Mouse (Mus musculus) kidney, embryonic 15.5 days (tissue): ENCODE measurements around the gene Ggt6. TPM values are rescaled to one million over a fixed set of nuclear protein-coding genes. Genes with fewer than 3 reads are reported as not detected.

ENCODE experiments used
- ATAC-seq: fragments of 200-750 bp; cut with Nextera tagmentation; replicated peaks from 2 replicates; pipeline ENCODE4 v1.8.0; 2017; ENCODE audit warnings: moderate TSS enrichment; ENCODE audit not compliant: low FRiP score
- H3K27ac ChIP-seq: fragments of 300-500 bp; sonication (generic); 2 replicates; pipeline ENCODE4 v1.5.1; 2015; ENCODE audit warnings: mild to moderate bottlenecking, inconsistent platforms
- H3K27me3 ChIP-seq: fragments of 300-500 bp; sonication (generic); 2 replicates; pipeline ENCODE4 v1.6.1; 2015; ENCODE audit warnings: inconsistent platforms
- H3K36me3 ChIP-seq: fragments of 300-500 bp; sonication (generic); 2 replicates; pipeline ENCODE4 v1.6.1; 2015; ENCODE audit warnings: inconsistent platforms
- H3K4me1 ChIP-seq: fragments of 300-500 bp; sonication (generic); 2 replicates; pipeline ENCODE4 v1.6.1; 2015; ENCODE audit warnings: inconsistent platforms
- H3K4me2 ChIP-seq: fragments of 300-500 bp; sonication (generic); 2 replicates; pipeline ENCODE4 v1.6.1; 2015; ENCODE audit warnings: moderate library complexity, mild to moderate bottlenecking, inconsistent platforms
- H3K4me3 ChIP-seq: fragments of 300-500 bp; sonication (generic); replicated peaks from 2 replicates; pipeline ENCODE4 v1.5.1; 2015; ENCODE audit warnings: mild to moderate bottlenecking, inconsistent platforms
- H3K9ac ChIP-seq: fragments of 300-500 bp; sonication (generic); 2 replicates; pipeline ENCODE4 v1.6.1; 2015; ENCODE audit warnings: mild to moderate bottlenecking, inconsistent platforms
- H3K9me3 ChIP-seq: fragments of 300-500 bp; sonication (generic); replicated peaks from 2 replicates; pipeline ENCODE4 v1.6.1; 2016; ENCODE audit warnings: inconsistent platforms
- WGBS: fragments of 180-500 bp; shearing (Covaris S2); methylation state at CpG from one replicate; pipeline ENCODE4 v1.1.7; 2015; ENCODE audit warnings: mixed read lengths; 5-methylcytosine and 5-hydroxymethylcytosine counted together
- polyA plus RNA-seq: library from polyadenylated mRNA; unstranded; fragments of >200 nt; fragmentation: Nextera tagmentation; extraction: Ambion mirVana; gene quantifications from 2 replicates; pipeline ENCODE4 v1.2.1, GENCODE M21; 2015

Ggt6 gene
- polyA plus RNA-seq, 1 experiment from 2014 or later, result 0.87 TPM

- no peak overlapping the region for H3K27ac ChIP-seq
- no peaks in the 10 kb centered on the region for H3K9me3 ChIP-seq
- H3K9ac ChIP-seq, result no peak overlapping the region
- H3K4me1 ChIP-seq, result peaks cover 14% of the 10 kb centered on the region
- H3K36me3 ChIP-seq, result peaks cover 94% of the 10 kb centered on the region
- no peak for ATAC-seq
- no peak overlapping the region for H3K4me3 ChIP-seq
- WGBS, result 90% methylated on average over 6 of the region's 6 CpGs
- H3K27me3 ChIP-seq, result no peaks in the 10 kb centered on the region
- no peak overlapping the region for H3K4me2 ChIP-seq
Measured at GRCm38 (mm10) chr11:72446311-72447105, 11.2 kb downstream of the Ggt6 start.

GRCm38 (mm10) chr11:72447475-72447874 is 12.1 kb downstream of the Ggt6 start:
- H3K9me3 ChIP-seq, result no peaks in the 10 kb centered on the region
- WGBS, result 83% methylated on average over 8 of the region's 8 CpGs
- ATAC-seq, result no peak
- no peaks in the 10 kb centered on the region for H3K27me3 ChIP-seq
- no peak overlapping the region for H3K9ac ChIP-seq
- peaks cover 100% of the 10 kb centered on the region for H3K36me3 ChIP-seq
- no peak overlapping the region for H3K4me3 ChIP-seq
- H3K4me2 ChIP-seq, result no peak overlapping the region
- H3K27ac ChIP-seq, result no peak overlapping the region
- H3K4me1 ChIP-seq, result peaks cover 7% of the 10 kb centered on the region

- Histone ChIP-seq H3K36me3 (peaks cover 60% of the 10 kb centered on the region), H3K4me3 (no peak overlapping the region), H3K9ac (no peak overlapping the region), H3K9me3 (no peaks in the 10 kb centered on the region), H3K4me2 (no peak overlapping the region), H3K27me3 (no peaks in the 10 kb centered on the region), H3K27ac (0 out of 2 replicates have a peak overlapping the region, but pooled peaks have one; percentile 22), H3K4me1 (peaks cover 8% of the 10 kb centered on the region; the same call in 1 of the 2 replicates)
- ATAC-seq, result no peak
- 85% methylated on average over 3 of the region's 3 CpGs for WGBS
Measured at GRCm38 (mm10) chr11:72452140-72452665, 16.9 kb downstream of the Ggt6 start.

GRCm38 (mm10) chr11:72453105-72453953 is 18.0 kb downstream of the Ggt6 start:
- Histone ChIP-seq H3K36me3 (peaks cover 49% of the 10 kb centered on the region), H3K4me1 (peaks cover 14% of the 10 kb centered on the region; the same call in 1 of the 2 replicates), H3K27me3 (no peaks in the 10 kb centered on the region), H3K9me3 (no peaks in the 10 kb centered on the region), H3K4me2 (no peak overlapping the region), H3K4me3 (no peak overlapping the region), H3K27ac (peak overlapping the region; percentile 22; the same call in 1 of the 2 replicates), H3K9ac (no peak overlapping the region; the same call in 1 of the 2 replicates)
- 47% methylated on average over 15 of the region's 15 CpGs for WGBS
- ATAC-seq, result no peak

- no peak overlapping the region for H3K4me2 ChIP-seq
- H3K9ac ChIP-seq, result no peak overlapping the region
- peaks cover 20% of the 10 kb centered on the region; the same call in 1 of the 2 replicates for H3K4me1 ChIP-seq
- no peak for ATAC-seq
- H3K4me3 ChIP-seq, result no peak overlapping the region
- H3K27ac ChIP-seq, result no peak overlapping the region
- H3K9me3 ChIP-seq, result no peaks in the 10 kb centered on the region
- H3K36me3 ChIP-seq, result peaks cover 25% of the 10 kb centered on the region
- no peaks in the 10 kb centered on the region for H3K27me3 ChIP-seq
- 70% methylated on average over 5 of the region's 5 CpGs for WGBS
Measured at GRCm38 (mm10) chr11:72455694-72456093, 20.4 kb downstream of the Ggt6 start.

- Histone ChIP-seq H3K27me3 (no peaks in the 10 kb centered on the region), H3K4me3 (no peak overlapping the region), H3K9me3 (no peaks in the 10 kb centered on the region), H3K27ac (peak overlapping the region; percentile 68; the same call in 1 of the 2 replicates), H3K36me3 (peaks cover 2% of the 10 kb centered on the region; the same call in 1 of the 2 replicates), H3K4me1 (peaks cover 20% of the 10 kb centered on the region), H3K4me2 (no peak overlapping the region), H3K9ac (no peak overlapping the region)
- WGBS, result 60% methylated on average over 12 of the region's 12 CpGs
- peak; percentile 63 for ATAC-seq
Measured at GRCm38 (mm10) chr11:72457995-72458496, 22.7 kb downstream of the Ggt6 start.

GRCm38 (mm10) chr11:72458502-72458901 is 23.2 kb downstream of the Ggt6 start:
- Histone ChIP-seq H3K4me1 (peaks cover 18% of the 10 kb centered on the region), H3K9ac (no peak overlapping the region), H3K27ac (peak overlapping the region; percentile 68), H3K36me3 (no peaks in the 10 kb centered on the region), H3K27me3 (no peaks in the 10 kb centered on the region), H3K9me3 (no peaks in the 10 kb centered on the region), H3K4me2 (no peak overlapping the region), H3K4me3 (no peak overlapping the region)
- no peak for ATAC-seq
- 66% methylated on average over 3 of the region's 3 CpGs for WGBS

GRCm38 (mm10) chr11:72461500-72461981 is 26.2 kb downstream of the Ggt6 start:
- 60% methylated on average over 5 of the region's 5 CpGs for WGBS
- Histone ChIP-seq H3K27ac (no peak overlapping the region), H3K9ac (no peak overlapping the region), H3K4me1 (peaks cover 32% of the 10 kb centered on the region), H3K4me3 (no peak overlapping the region), H3K36me3 (no peaks in the 10 kb centered on the region), H3K4me2 (no peak overlapping the region), H3K27me3 (no peaks in the 10 kb centered on the region), H3K9me3 (no peaks in the 10 kb centered on the region)
- no peak for ATAC-seq

- no peak overlapping the region for H3K4me3 ChIP-seq
- no peak for ATAC-seq
- no peaks in the 10 kb centered on the region for H3K36me3 ChIP-seq
- H3K4me2 ChIP-seq, result no peak overlapping the region
- H3K27me3 ChIP-seq, result no peaks in the 10 kb centered on the region
- H3K4me1 ChIP-seq, result peaks cover 53% of the 10 kb centered on the region
- no peaks in the 10 kb centered on the region for H3K9me3 ChIP-seq
- 65% methylated on average over 3 of the region's 3 CpGs for WGBS
- no peak overlapping the region for H3K9ac ChIP-seq
- H3K27ac ChIP-seq, result no peak overlapping the region
Measured at GRCm38 (mm10) chr11:72464821-72465220, 29.5 kb downstream of the Ggt6 start.

GRCm38 (mm10) chr11:72465978-72466693 is 30.8 kb downstream of the Ggt6 start:
- Histone ChIP-seq H3K9ac (no peak overlapping the region), H3K4me1 (peaks cover 61% of the 10 kb centered on the region), H3K9me3 (no peaks in the 10 kb centered on the region), H3K27ac (peak overlapping the region; percentile 64), H3K36me3 (no peaks in the 10 kb centered on the region), H3K27me3 (no peaks in the 10 kb centered on the region), H3K4me2 (no peak overlapping the region), H3K4me3 (no peak overlapping the region)
- 45% methylated on average over 11 of the region's 11 CpGs for WGBS
- no peak for ATAC-seq
